Mouse (Mus musculus): ENCODE data around the gene Gm2956.
"Not testable (repeated sequence)": the region's sequence is repeated elsewhere in the genome, so short reads cannot be mapped to it uniquely, and the experiment has no call there.

Gene Gm2956

GRCm38 (mm10) chr14:3332087-3332677 lies at the start of gene Gm2956:
Gene Gm2956, plus strand, starts transcription at chr14:3332627.
- DNase-seq, result not testable (repeated sequence)

- DNase-seq, result not testable (repeated sequence)
These were observed 979 bp downstream of the Gm2956 start for GRCm38 (mm10) chr14:3333406-3333805.

- not testable (repeated sequence) for DNase-seq
These were observed 62.4 kb downstream of the Gm2956 start, which contains the start of gene Gm10413 for GRCm38 (mm10) chr14:3394793-3395192. Gene Gm10413, plus strand, starts transcription at chr14:3395093.

Measured in cerebellum, adult 11-12 months (tissue).